Mouse (Mus musculus) gastrocnemius, adult 2 months (tissue): Measurements from ENCODE around the gene Mfap3. TPM values are rescaled to one million over a fixed set of nuclear protein-coding genes. Genes with fewer than 3 reads are reported as not detected.

Source experiments
- DNase-seq: peaks from one replicate; pipeline ENCODE4 v3.0.0; 2022
- H3K27ac ChIP-seq: fragments of 200-600 bp; 2 replicates; pipeline ENCODE4 v1.8.1; 2022; ENCODE audit warnings: mild to moderate bottlenecking
- H3K4me3 ChIP-seq: fragments of 200-600 bp; 2 replicates; pipeline ENCODE4 v1.8.1; 2022; ENCODE audit warnings: mild to moderate bottlenecking, moderate library complexity
- CTCF ChIP-seq: fragments of 200-600 bp; IDR thresholded peaks from 2 replicates; pipeline ENCODE4 v1.8.1; 2022; ENCODE audit warnings: antibody characterized with exemption, mild to moderate bottlenecking, moderate library complexity
- intact Hi-C: fragments of 180-260 bp; cut with DNase I; formaldehyde crosslinking; loops from one replicate; pipeline ENCODE4 v1.15.1; 2025
- total RNA-seq, 2 experiments: library from RNA; stranded (reverse); gene quantifications; 2 replicates each; pipeline ENCODE4 v1.2.3; 2021

Mfap3 gene
- total RNA-seq, 2 experiments from 2014 or later, result 7.6 to 9.2 TPM

- no peak overlapping the region for H3K4me3 ChIP-seq
- intact Hi-C loops, result no loop called here
- no peak overlapping the region for H3K27ac ChIP-seq
- DNase-seq, result no peak
- no peak for TF ChIP-seq CTCF
Observed at GRCm38 (mm10) chr11:57573686-57574274, 55.3 kb downstream of the Mfap3 start.

GRCm38 (mm10) chr11:57576871-57577515 lies 58.5 kb downstream of the Mfap3 start:
- no peak for DNase-seq
- Histone ChIP-seq H3K4me3 (no peak overlapping the region), H3K27ac (no peak overlapping the region)
- no peak for TF ChIP-seq CTCF
- intact Hi-C loops, result no loop called here

GRCm38 (mm10) chr11:57582818-57583635 lies 64.6 kb downstream of the Mfap3 start:
- intact Hi-C loops, result no loop called here
- H3K4me3 ChIP-seq, result no peak overlapping the region
- TF ChIP-seq CTCF, result no peak
- DNase-seq, result no peak
- H3K27ac ChIP-seq, result no peak overlapping the region

Other genes starting within 250 kb of the Mfap3 start
- 10 to 100 TPM; 48.6 to 50.9 TPM for gene Fam114a2, start within 50 bp of the Mfap3 start, total RNA-seq
- 1 to 10 TPM; 5.1 to 6.4 TPM for gene Galnt10, start 126.8 kb downstream of the Mfap3 start, total RNA-seq